17 mouse cellular contexts compared by ENCODE assay signal in the genomic region with DNA sequence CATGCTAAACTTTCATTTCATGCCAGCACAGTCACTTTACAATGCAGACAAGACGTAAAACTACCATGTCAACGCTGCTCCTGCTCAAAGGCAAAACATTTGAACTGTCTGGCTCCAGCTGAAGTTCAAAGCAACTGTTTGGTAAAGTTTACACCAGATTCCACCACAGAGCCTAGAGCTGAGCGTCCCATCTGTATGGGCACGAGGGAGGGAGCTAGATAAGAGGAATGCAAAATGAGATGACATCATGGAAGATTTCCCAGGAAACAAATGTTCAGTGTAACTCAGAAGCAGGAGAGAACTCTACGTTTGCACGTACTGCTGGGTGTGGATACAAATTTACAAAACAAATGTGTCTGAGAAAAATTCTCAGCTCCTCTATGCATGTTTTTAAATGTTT.
DNase-seq lines count a peak whose midpoint lies in the region; ATAC-seq and TF ChIP-seq lines count a peak whose summit lies in the region.
"Had no signal": no experiment of that assay in that cellular context is flagged by ENCODE, and none has a peak within 500 bp of the region (broad histone marks: within the 10 kb centered on the region; RNA-seq: fewer than 3 reads in every experiment).

No protein-coding gene starts in this region.

- no peaks in the 10 kb centered on the region for H3K4me1 ChIP-seq in intestine, embryonic 16.5 days (ENCODE audit: control insufficient read depth, insufficient read depth, low read length)
- H3K4me1 ChIP-seq in intestine, postnatal 0 days (replicated peaks; ENCODE audit: control insufficient read depth, insufficient read depth, low read length): no peaks in the 10 kb centered on the region
- H3K4me1 ChIP-seq: embryonic facial prominence, embryonic 13.5 days had no signal

- 19% methylated on average over 6 of the region's 6 CpGs for WGBS in intestine, embryonic 16.5 days
- 20% methylated on average over 6 of the region's 6 CpGs for WGBS in intestine, postnatal 0 days

- no peak overlapping the region for H3K4me2 ChIP-seq in intestine, embryonic 16.5 days (ENCODE audit: low read depth, low read length)
- H3K4me2 ChIP-seq in intestine, postnatal 0 days (replicated peaks; ENCODE audit: low read depth): no peak overlapping the region
- H3K4me2 ChIP-seq: embryonic facial prominence, embryonic 13.5 days; hindbrain, embryonic 15.5 days had no signal

- TF ChIP-seq CTCF in intestine, postnatal 0 days (IDR thresholded peaks at IDR 0.05; ENCODE audit: low read depth): no peak

- H3K9ac ChIP-seq in intestine, embryonic 16.5 days (ENCODE audit: low read depth, low read length): no peak overlapping the region
- H3K9ac ChIP-seq in intestine, postnatal 0 days (ENCODE audit: low read depth, low read length): no peak overlapping the region
- H3K9ac ChIP-seq: embryonic facial prominence, embryonic 13.5 days; hindbrain, embryonic 15.5 days had no signal

- ATAC-seq in frontal cortex, adult (ENCODE audit: low TSS enrichment): peak; percentile 83
- peak; percentile 16; the same call in 1 of the 2 replicates for ATAC-seq in intestine, embryonic 16.5 days
- no peak for ATAC-seq in intestine, postnatal 0 days
- ATAC-seq in megakaryocyte-erythroid progenitor cell, adult 5-6 weeks (replicated peaks; ENCODE audit: low FRiP score, low TSS enrichment, poor library complexity, severe bottlenecking): no peak
- ATAC-seq: activated CD4-positive, CD25-positive, alpha-beta regulatory T cell, adult 4 months; CD4-positive, CD25-positive, alpha-beta regulatory T cell, adult 4 months had no signal

- no peak for DNase-seq in frontal cortex, postnatal 14 days (ENCODE audit: low spot score in 2 of 2)
- DNase-seq in R1 (ENCODE audit: low read depth, low spot score): peak; percentile 7
- DNase-seq in brain, adult 2 months (ENCODE audit: low read depth, low spot score): peak; percentile 60
- no peak for DNase-seq in liver
- DNase-seq: cerebellum, postnatal 10 days; gastrocnemius, postnatal 36 days; kidney, adult 8-10 months; kidney, postnatal 4 days; spleen, adult 18-20 months had no signal

- H3K27ac ChIP-seq in intestine, embryonic 16.5 days (ENCODE audit: low read length): no peak overlapping the region
- H3K27ac ChIP-seq in intestine, postnatal 0 days (ENCODE audit: low read depth, low read length): no peak overlapping the region
- H3K27ac ChIP-seq: embryonic facial prominence, embryonic 13.5 days; hindbrain, embryonic 15.5 days had no signal

- no peaks in the 10 kb centered on the region for H3K27me3 ChIP-seq in intestine, embryonic 16.5 days (replicated peaks; ENCODE audit: control insufficient read depth, insufficient read depth, low read length)
- H3K27me3 ChIP-seq in intestine, postnatal 0 days (replicated peaks; ENCODE audit: control insufficient read depth, insufficient read depth, low read length): no peaks in the 10 kb centered on the region
- H3K27me3 ChIP-seq: embryonic facial prominence, embryonic 13.5 days; hindbrain, embryonic 15.5 days had no signal

- no peaks in the 10 kb centered on the region for H3K36me3 ChIP-seq in intestine, embryonic 16.5 days (ENCODE audit: control insufficient read depth, insufficient read depth, low read length)
- H3K36me3 ChIP-seq in intestine, postnatal 0 days (ENCODE audit: control insufficient read depth, insufficient read depth): no peaks in the 10 kb centered on the region
- H3K36me3 ChIP-seq: embryonic facial prominence, embryonic 13.5 days; hindbrain, embryonic 15.5 days had no signal

- H3K4me3 ChIP-seq in intestine, embryonic 16.5 days (ENCODE audit: low read length): no peak overlapping the region
- H3K4me3 ChIP-seq in intestine, postnatal 0 days (ENCODE audit: low read depth, low read length): no peak overlapping the region
- H3K4me3 ChIP-seq: embryonic facial prominence, embryonic 13.5 days; hindbrain, embryonic 15.5 days had no signal

- H3K9me3 ChIP-seq in intestine, embryonic 16.5 days (ENCODE audit: control insufficient read depth, low read length): no peaks in the 10 kb centered on the region
- H3K9me3 ChIP-seq in intestine, postnatal 0 days (ENCODE audit: control insufficient read depth): no peaks in the 10 kb centered on the region
- H3K9me3 ChIP-seq: embryonic facial prominence, embryonic 13.5 days; hindbrain, embryonic 15.5 days had no signal

Comparison
In these comparisons a context has a peak if more than half of its experiments do, and no peak if none do; other contexts are left out.
1. ATAC-seq: peak in frontal cortex, adult (single experiment) and intestine, embryonic 16.5 days (single experiment); none in intestine, postnatal 0 days (single experiment) and megakaryocyte-erythroid progenitor cell, adult 5-6 weeks (single experiment).
2. DNase-seq: peak in R1 (single experiment) and brain, adult 2 months (single experiment); none in frontal cortex, postnatal 14 days (0 of 2) and liver (single experiment).